Mouse (Mus musculus): Measurements from ENCODE around the gene Uck2. TPM values are rescaled to one million over a fixed set of nuclear protein-coding genes. Genes with fewer than 3 reads are reported as not detected.

Gene Uck2
- polyA plus RNA-seq, 1 experiment from 2014 or later, result 109 TPM

DNA sequence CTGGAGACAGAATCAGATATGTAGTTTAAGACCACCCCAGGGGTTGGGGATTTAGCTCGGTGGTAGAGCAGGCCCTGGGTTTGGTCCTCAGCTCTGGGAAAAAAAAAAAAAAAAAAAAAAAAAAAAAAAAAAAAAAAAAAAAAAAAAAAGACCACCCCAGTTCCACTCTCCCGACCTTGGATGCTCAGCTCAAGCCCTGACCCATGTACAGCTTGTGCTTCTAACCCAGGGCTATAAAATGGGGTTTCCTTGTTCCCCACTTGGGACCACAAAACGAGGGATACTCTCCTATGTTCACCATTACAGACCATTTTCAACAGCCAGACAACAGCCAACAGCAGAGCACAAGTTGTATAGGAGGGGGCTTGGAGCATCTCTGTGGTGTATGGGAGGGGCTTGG lies 18.4 kb downstream of the Uck2 start:
- 71% methylated on average over 3 of the region's 3 CpGs for WGBS
- H3K4me1 ChIP-seq, result peaks cover 43% of the 10 kb centered on the region
- H3K36me3 ChIP-seq, result peaks cover 30% of the 10 kb centered on the region

DNA sequence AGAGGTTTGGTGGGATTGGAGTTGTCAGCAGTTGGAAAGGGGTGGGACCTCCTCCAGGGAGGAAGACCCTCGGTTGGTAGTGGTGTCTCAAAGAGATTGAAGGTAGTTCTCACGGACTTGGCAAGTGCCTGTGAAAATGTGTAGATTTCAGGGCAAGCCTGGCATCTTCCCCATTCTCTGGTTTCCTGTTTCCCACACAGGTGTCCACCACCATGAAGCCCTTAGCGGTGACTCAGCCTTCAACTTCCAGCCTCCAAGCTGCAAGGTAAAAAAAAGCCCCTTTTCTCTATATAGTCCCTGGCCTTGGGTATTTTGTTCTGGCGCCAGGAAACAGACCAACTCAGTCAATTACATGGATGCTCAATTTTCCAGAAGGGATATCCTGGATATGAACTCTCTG lies 19.8 kb downstream of the Uck2 start:
- H3K27me3 ChIP-seq (ENCODE audit: low read depth, poor library complexity, severe bottlenecking), result no peaks in the 10 kb centered on the region
- H3K27ac ChIP-seq (replicated peaks), result no peak overlapping the region
- H3K36me3 ChIP-seq, result peaks cover 30% of the 10 kb centered on the region
- 93% methylated on average over 4 of the region's 4 CpGs for WGBS
- H3K4me3 ChIP-seq, result no peak overlapping the region
- no peaks in the 10 kb centered on the region for H3K9me3 ChIP-seq (replicated peaks)
- no peak for DNase-seq (ENCODE audit: low spot score)
- H3K4me1 ChIP-seq, result peaks cover 29% of the 10 kb centered on the region

More for the DNA sequence above, 18.4 kb downstream of the Uck2 start:
- no peaks in the 10 kb centered on the region for H3K27me3 ChIP-seq (ENCODE audit: low read depth, poor library complexity, severe bottlenecking)
- no peak for DNase-seq (ENCODE audit: low spot score)
- H3K9me3 ChIP-seq (replicated peaks), result no peaks in the 10 kb centered on the region
- no peak overlapping the region for H3K27ac ChIP-seq (replicated peaks)
- no peak overlapping the region for H3K4me3 ChIP-seq

DNA sequence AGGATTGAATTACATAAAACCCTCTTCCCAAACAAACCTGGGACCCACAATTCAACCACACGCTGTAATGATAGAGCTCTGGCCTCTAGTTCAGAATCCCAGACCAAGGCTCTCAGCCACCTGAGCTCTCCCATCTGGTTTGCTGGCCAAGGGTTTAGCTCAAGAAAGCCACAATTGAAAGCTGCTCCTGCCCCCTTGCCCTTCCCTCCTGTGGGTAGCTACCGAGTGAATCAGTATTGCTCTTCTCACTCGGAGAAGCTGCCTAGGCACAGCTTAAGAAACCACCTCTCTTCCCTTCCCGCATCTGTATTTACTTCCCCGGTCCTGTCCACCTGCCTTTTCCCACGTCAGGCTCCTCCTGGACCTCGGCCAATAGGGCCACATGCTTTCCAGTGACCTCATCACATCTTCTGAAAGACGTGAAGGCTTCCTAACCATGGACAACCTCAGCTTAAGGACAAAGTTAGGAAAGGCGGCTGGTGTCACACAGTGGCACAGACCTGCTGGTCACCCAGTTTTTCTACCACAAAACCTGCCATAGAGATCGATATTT lies 22.6 kb downstream of the Uck2 start:
- no peaks in the 10 kb centered on the region for H3K27me3 ChIP-seq (ENCODE audit: low read depth, poor library complexity, severe bottlenecking)
- peaks cover 14% of the 10 kb centered on the region for H3K4me1 ChIP-seq
- H3K27ac ChIP-seq (replicated peaks), result no peak overlapping the region
- no peaks in the 10 kb centered on the region for H3K9me3 ChIP-seq (replicated peaks)
- DNase-seq (ENCODE audit: low spot score), result no peak
- WGBS, result 85% methylated on average over 10 of the region's 10 CpGs
- H3K4me3 ChIP-seq, result no peak overlapping the region
- peaks cover 37% of the 10 kb centered on the region for H3K36me3 ChIP-seq

DNA sequence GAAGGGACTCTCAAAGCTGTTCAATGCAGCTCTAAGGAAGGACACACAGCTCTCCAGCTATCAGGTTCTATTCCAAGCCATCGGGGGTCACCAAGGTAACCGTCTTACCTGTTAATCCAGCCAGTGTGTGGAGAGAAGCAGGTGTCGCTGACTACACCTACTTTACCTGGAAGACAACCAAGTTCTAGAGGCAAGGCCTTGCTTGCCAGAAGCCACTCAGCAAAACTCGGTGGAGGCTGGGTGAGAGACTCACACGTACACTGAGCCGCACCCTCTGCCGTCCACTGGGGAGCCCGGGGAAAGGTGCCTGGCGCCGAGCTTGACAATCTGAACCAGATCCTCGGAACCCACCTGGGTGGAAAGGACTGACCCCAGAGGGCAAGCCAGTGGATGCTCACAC lies 23.4 kb downstream of the Uck2 start:
- no peak overlapping the region for H3K4me3 ChIP-seq
- DNase-seq (ENCODE audit: low spot score), result no peak
- H3K27me3 ChIP-seq (ENCODE audit: low read depth, poor library complexity, severe bottlenecking), result no peaks in the 10 kb centered on the region
- H3K36me3 ChIP-seq, result peaks cover 34% of the 10 kb centered on the region
- no peak overlapping the region for H3K27ac ChIP-seq (replicated peaks)
- no peaks in the 10 kb centered on the region for H3K9me3 ChIP-seq (replicated peaks)
- H3K4me1 ChIP-seq, result peaks cover 13% of the 10 kb centered on the region
- WGBS, result 94% methylated on average over 11 of the region's 11 CpGs

GRCm38 (mm10) chr1:167259702-167260101 lies 25.4 kb downstream of the Uck2 start:
- Histone ChIP-seq H3K27me3 (ENCODE audit: low read depth, poor library complexity, severe bottlenecking) (no peaks in the 10 kb centered on the region), H3K9me3 (replicated peaks) (no peaks in the 10 kb centered on the region), H3K4me1 (peaks cover 25% of the 10 kb centered on the region), H3K27ac (replicated peaks) (no peak overlapping the region), H3K4me3 (no peak overlapping the region), H3K36me3 (peaks cover 19% of the 10 kb centered on the region)
- 78% methylated on average over 10 of the region's 10 CpGs for WGBS
- DNase-seq (ENCODE audit: low spot score), result no peak

GRCm38 (mm10) chr1:167256724-167257302 lies 28.3 kb downstream of the Uck2 start:
- Histone ChIP-seq H3K4me3 (no peak overlapping the region), H3K27ac (replicated peaks) (no peak overlapping the region), H3K9me3 (replicated peaks) (no peaks in the 10 kb centered on the region), H3K36me3 (peaks cover 12% of the 10 kb centered on the region), H3K4me1 (peaks cover 33% of the 10 kb centered on the region), H3K27me3 (ENCODE audit: low read depth, poor library complexity, severe bottlenecking) (no peaks in the 10 kb centered on the region)
- WGBS, result 90% methylated on average over 15 of the region's 15 CpGs
- no peak for DNase-seq (ENCODE audit: low spot score)

DNA sequence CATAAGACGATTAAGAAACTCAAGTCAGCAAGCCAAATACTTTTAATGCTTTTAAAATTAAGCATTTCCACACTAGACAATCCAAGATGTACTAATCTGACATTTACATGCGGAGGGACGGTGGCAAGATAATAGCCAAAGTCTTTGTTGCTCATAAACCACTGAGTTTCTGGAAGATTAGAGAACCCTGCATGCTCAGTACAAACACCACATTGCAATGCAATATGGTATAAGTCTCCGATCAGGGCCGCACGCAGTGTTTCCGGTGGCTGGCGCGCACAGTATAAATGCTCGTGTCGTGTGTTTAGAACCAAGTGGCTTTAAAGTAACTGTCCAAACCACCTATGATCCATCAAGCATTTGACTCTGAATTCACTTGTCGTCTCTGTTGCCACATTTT lies 31.5 kb downstream of the Uck2 start:
- peaks cover 45% of the 10 kb centered on the region for H3K4me1 ChIP-seq
- no peak overlapping the region for H3K4me3 ChIP-seq
- WGBS, result 97% methylated on average over 12 of the region's 12 CpGs
- no peaks in the 10 kb centered on the region for H3K27me3 ChIP-seq (ENCODE audit: low read depth, poor library complexity, severe bottlenecking)
- DNase-seq (ENCODE audit: low spot score), result no peak
- H3K27ac ChIP-seq (replicated peaks), result no peak overlapping the region
- no peaks in the 10 kb centered on the region for H3K9me3 ChIP-seq (replicated peaks)
- 0 out of 2 replicates have a peak, but pooled peaks cover 4% of the 10 kb centered on the region for H3K36me3 ChIP-seq

- Histone ChIP-seq H3K4me1 (peaks cover 48% of the 10 kb centered on the region), H3K27me3 (ENCODE audit: low read depth, poor library complexity, severe bottlenecking) (no peaks in the 10 kb centered on the region), H3K9me3 (replicated peaks) (no peaks in the 10 kb centered on the region), H3K4me3 (no peak overlapping the region), H3K27ac (replicated peaks) (no peak overlapping the region), H3K36me3 (no peaks in the 10 kb centered on the region)
- no peak for DNase-seq (ENCODE audit: low spot score)
- 90% methylated on average over 8 of the region's 8 CpGs for WGBS
Observed at GRCm38 (mm10) chr1:167249881-167250280, 35.2 kb downstream of the Uck2 start.

- peaks cover 49% of the 10 kb centered on the region for H3K4me1 ChIP-seq
- no peaks in the 10 kb centered on the region for H3K27me3 ChIP-seq (ENCODE audit: low read depth, poor library complexity, severe bottlenecking)
- no peak overlapping the region for H3K27ac ChIP-seq (replicated peaks)
- no peaks in the 10 kb centered on the region for H3K36me3 ChIP-seq
- H3K4me3 ChIP-seq, result no peak overlapping the region
- no peaks in the 10 kb centered on the region for H3K9me3 ChIP-seq (replicated peaks)
- 92% methylated on average over 19 of the region's 19 CpGs for WGBS
- no peak for DNase-seq (ENCODE audit: low spot score)
Observed at GRCm38 (mm10) chr1:167249252-167249651, 35.9 kb downstream of the Uck2 start.

GRCm38 (mm10) chr1:167247886-167248285 lies 37.2 kb downstream of the Uck2 start:
- H3K27me3 ChIP-seq (ENCODE audit: low read depth, poor library complexity, severe bottlenecking), result no peaks in the 10 kb centered on the region
- 85% methylated on average over 9 of the region's 9 CpGs for WGBS
- no peaks in the 10 kb centered on the region for H3K36me3 ChIP-seq
- H3K9me3 ChIP-seq (replicated peaks), result no peaks in the 10 kb centered on the region
- DNase-seq (ENCODE audit: low spot score), result no peak
- H3K4me1 ChIP-seq, result peaks cover 61% of the 10 kb centered on the region
- H3K4me3 ChIP-seq, result no peak overlapping the region
- H3K27ac ChIP-seq (replicated peaks), result no peak overlapping the region

DNA sequence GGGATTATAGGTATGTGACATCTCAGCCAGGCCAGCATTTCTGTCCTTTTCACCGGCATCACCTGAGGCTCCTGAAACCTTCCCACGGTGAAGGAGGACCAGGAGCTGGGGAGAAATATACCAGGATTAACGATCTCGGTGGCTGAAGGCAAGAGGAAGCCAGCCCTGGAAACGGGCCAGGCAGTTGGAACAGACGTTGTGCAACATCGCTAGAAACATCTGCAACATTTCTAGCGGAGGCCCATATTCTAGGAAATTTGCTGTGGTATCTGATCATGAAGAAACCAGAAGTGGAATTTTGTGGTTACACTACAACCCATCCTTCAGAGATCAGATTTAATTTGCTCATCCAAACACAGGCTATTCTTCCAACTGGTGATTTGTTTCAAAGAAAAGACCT lies 38.1 kb downstream of the Uck2 start:
- no peak overlapping the region for H3K27ac ChIP-seq (replicated peaks)
- H3K4me3 ChIP-seq, result no peak overlapping the region
- DNase-seq (ENCODE audit: low spot score), result no peak
- 89% methylated on average over 8 of the region's 8 CpGs for WGBS
- peaks cover 65% of the 10 kb centered on the region for H3K4me1 ChIP-seq
- H3K36me3 ChIP-seq, result no peaks in the 10 kb centered on the region
- no peaks in the 10 kb centered on the region for H3K9me3 ChIP-seq (replicated peaks)
- no peaks in the 10 kb centered on the region for H3K27me3 ChIP-seq (ENCODE audit: low read depth, poor library complexity, severe bottlenecking)

DNA sequence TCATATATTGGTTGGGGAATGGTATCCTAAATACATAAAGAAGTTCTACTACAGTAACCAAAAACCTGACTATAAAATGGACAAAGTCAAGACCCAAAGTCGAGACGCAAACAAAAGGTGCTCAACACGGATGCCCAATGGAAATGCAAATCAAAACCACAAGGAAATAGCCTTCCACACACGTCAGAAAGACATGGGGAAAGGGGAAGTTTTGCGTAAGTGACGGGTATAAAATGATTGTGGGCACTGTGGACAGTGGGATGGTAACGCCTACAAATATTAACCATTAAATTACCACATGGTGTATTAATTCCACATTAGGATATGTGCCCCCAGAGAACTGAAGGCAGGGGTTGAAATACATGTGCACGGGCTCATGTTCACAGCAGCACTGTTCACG lies 38.8 kb downstream of the Uck2 start:
- DNase-seq (ENCODE audit: low spot score), result no peak
- Histone ChIP-seq H3K4me1 (peaks cover 65% of the 10 kb centered on the region), H3K27me3 (ENCODE audit: low read depth, poor library complexity, severe bottlenecking) (no peaks in the 10 kb centered on the region), H3K9me3 (replicated peaks) (no peaks in the 10 kb centered on the region), H3K27ac (replicated peaks) (no peak overlapping the region), H3K4me3 (no peak overlapping the region), H3K36me3 (no peaks in the 10 kb centered on the region)
- WGBS, result 86% methylated on average over 9 of the region's 9 CpGs

- Histone ChIP-seq H3K27me3 (ENCODE audit: low read depth, poor library complexity, severe bottlenecking) (no peaks in the 10 kb centered on the region), H3K4me1 (peaks cover 67% of the 10 kb centered on the region), H3K4me3 (no peak overlapping the region), H3K27ac (replicated peaks) (no peak overlapping the region), H3K9me3 (replicated peaks) (no peaks in the 10 kb centered on the region), H3K36me3 (no peaks in the 10 kb centered on the region)
- 87% methylated on average over 9 of the region's 9 CpGs for WGBS
- DNase-seq (ENCODE audit: low spot score), result no peak
Observed at GRCm38 (mm10) chr1:167245180-167245641, 39.9 kb downstream of the Uck2 start.

Data from midbrain, embryonic 10.5 days (tissue).